Mouse (Mus musculus): ENCODE results near the gene Lzts2.

DNA sequence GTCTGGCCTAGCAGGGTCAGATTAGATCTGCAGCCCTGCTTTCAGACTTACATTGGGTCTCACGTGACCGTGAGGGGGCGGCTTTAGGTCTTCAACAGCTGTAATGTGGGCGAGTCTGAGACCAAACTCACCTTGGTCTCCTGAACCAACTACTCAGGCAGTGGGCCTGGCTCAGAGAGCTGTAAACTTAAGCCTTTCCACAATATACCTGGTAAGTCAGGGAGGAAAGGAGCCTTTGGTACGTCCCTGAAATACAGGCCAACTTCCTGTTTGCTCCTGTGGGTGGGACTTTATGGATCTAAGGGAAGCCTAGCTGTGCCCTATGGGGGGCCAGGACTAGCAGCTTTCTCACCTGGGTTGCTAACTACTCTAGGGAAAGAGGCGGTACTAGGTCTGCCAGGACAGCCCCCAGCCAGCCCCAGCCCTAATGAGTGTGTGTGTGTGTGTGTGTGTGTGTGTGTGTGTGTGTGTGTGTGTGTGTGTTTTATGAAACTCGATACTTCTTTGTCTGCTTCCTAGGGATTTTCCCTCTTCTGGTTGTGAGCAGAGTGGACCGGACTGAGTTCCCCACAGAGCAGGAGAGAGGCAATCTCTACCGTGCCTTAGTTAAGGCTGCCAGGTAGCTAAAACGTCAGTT is at the start of gene Lzts2:
- TF ChIP-seq CTCF (IDR thresholded peaks at IDR 0.05; ENCODE audit: insufficient read depth, low read length) (no peak), POLR2A (IDR thresholded peaks at IDR 0.05; ENCODE audit: borderline replicate concordance, extremely low read depth, low read depth, low read length) (no peak)
